11 mouse cellular contexts compared by ENCODE assay signal in the genomic region with DNA sequence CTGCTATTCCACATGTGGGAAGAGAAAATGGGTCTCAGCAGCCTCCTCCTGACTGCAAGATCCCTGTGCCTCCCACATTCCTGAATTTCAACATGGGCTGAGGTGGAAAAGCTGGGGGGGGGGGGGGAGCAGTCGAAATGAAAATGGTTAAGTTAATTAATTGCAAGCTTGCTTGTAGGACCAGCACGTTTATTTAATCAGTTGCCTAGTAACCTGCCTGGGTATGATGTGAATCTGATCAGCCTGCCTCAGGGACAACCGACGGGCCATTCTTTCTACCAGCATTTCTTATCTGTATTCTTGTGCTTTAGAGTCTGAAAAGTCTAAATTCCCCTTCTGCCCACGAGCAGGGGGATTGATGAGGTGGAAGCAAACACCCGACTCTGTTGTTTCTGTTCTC.
DNase-seq lines count a peak whose midpoint lies in the region; ATAC-seq lines count a peak whose summit lies in the region.
"Had no signal": no experiment of that assay in that cellular context is flagged by ENCODE, and none has a peak within 500 bp of the region (broad histone marks: within the 10 kb centered on the region; RNA-seq: fewer than 3 reads in every experiment).

No protein-coding gene starts in this region.

- H3K36me3 ChIP-seq in embryonic facial prominence, embryonic 10.5 days (replicated peaks): no peaks in the 10 kb centered on the region
- no peaks in the 10 kb centered on the region for H3K36me3 ChIP-seq in hindbrain, embryonic 16.5 days (ENCODE audit: control insufficient read depth, insufficient read depth, low read length)
- H3K36me3 ChIP-seq in midbrain, embryonic 11.5 days (ENCODE audit: control insufficient read depth, insufficient read depth, low read length): no peaks in the 10 kb centered on the region
- H3K36me3 ChIP-seq: liver, embryonic 15.5 days had no signal

- DNase-seq in embryo, embryonic 10 days (ENCODE audit: low spot score): peak; percentile 11
- DNase-seq in embryonic facial prominence, embryonic 10.5 days (ENCODE audit: low spot score): peak; percentile 57
- no peak for DNase-seq in midbrain, embryonic 11.5 days (ENCODE audit: low spot score, missing footprints)
- DNase-seq in gastrocnemius, postnatal 4 days (ENCODE audit: low spot score in 2 of 2): no peak
- no peak for DNase-seq in spleen, adult 12 weeks (ENCODE audit: low spot score)
- DNase-seq in ovary, adult 18-20 months (ENCODE audit: low spot score): no peak
- no peak for DNase-seq in cerebellum, adult 18-20 months
- DNase-seq: adrenal gland, postnatal 25 days; heart, adult 18-20 months had no signal

- no peak for ATAC-seq in hindbrain, embryonic 16.5 days
- peak; percentile 64 for ATAC-seq in midbrain, embryonic 11.5 days (ENCODE audit: low FRiP score)

- 11% methylated on average over 6 of the region's 6 CpGs for WGBS in embryonic facial prominence, embryonic 10.5 days
- WGBS in hindbrain, embryonic 16.5 days: 6% methylated on average over 6 of the region's 6 CpGs
- WGBS in midbrain, embryonic 11.5 days: 10% methylated on average over 6 of the region's 6 CpGs

- H3K4me2 ChIP-seq in hindbrain, embryonic 16.5 days (ENCODE audit: low read length): peak overlapping the region; percentile 5
- H3K4me2 ChIP-seq in midbrain, embryonic 11.5 days: no peak overlapping the region
- H3K4me2 ChIP-seq: liver, embryonic 15.5 days had no signal

- peak overlapping the region; percentile 23; the same call in 1 of the 2 replicates for H3K4me3 ChIP-seq in embryonic facial prominence, embryonic 10.5 days
- no peak overlapping the region for H3K4me3 ChIP-seq in hindbrain, embryonic 16.5 days (ENCODE audit: low read length)
- no peak overlapping the region for H3K4me3 ChIP-seq in midbrain, embryonic 11.5 days (ENCODE audit: low read depth, low read length)
- H3K4me3 ChIP-seq: liver, embryonic 15.5 days had no signal

- peaks cover 24% of the 10 kb centered on the region for H3K4me1 ChIP-seq in embryonic facial prominence, embryonic 10.5 days
- peaks cover 11% of the 10 kb centered on the region for H3K4me1 ChIP-seq in hindbrain, embryonic 16.5 days (ENCODE audit: control insufficient read depth, insufficient read depth, low read depth, low read length)
- no peaks in the 10 kb centered on the region; the same call in 1 of the 2 replicates for H3K4me1 ChIP-seq in midbrain, embryonic 11.5 days (ENCODE audit: control insufficient read depth, insufficient read depth, low read length)
- H3K4me1 ChIP-seq: liver, embryonic 15.5 days had no signal

- H3K9me3 ChIP-seq in embryonic facial prominence, embryonic 10.5 days: no peaks in the 10 kb centered on the region
- H3K9me3 ChIP-seq in hindbrain, embryonic 16.5 days (ENCODE audit: control insufficient read depth, low read length): no peaks in the 10 kb centered on the region
- no peaks in the 10 kb centered on the region for H3K9me3 ChIP-seq in midbrain, embryonic 11.5 days (ENCODE audit: control insufficient read depth, low read length)
- H3K9me3 ChIP-seq: liver, embryonic 15.5 days had no signal

- H3K27ac ChIP-seq in embryonic facial prominence, embryonic 10.5 days (replicated peaks): peak overlapping the region; percentile 74
- peak overlapping the region; percentile 23 for H3K27ac ChIP-seq in hindbrain, embryonic 16.5 days (ENCODE audit: low read depth, low read length)
- H3K27ac ChIP-seq in midbrain, embryonic 11.5 days (ENCODE audit: low read depth, low read length): no peak overlapping the region; the same call in 1 of the 2 replicates
- H3K27ac ChIP-seq: liver, embryonic 15.5 days had no signal

- no peak overlapping the region for H3K9ac ChIP-seq in hindbrain, embryonic 16.5 days (ENCODE audit: low read depth, low read length)
- no peak overlapping the region for H3K9ac ChIP-seq in midbrain, embryonic 11.5 days (ENCODE audit: low read length)
- H3K9ac ChIP-seq: liver, embryonic 15.5 days had no signal

- H3K27me3 ChIP-seq in embryonic facial prominence, embryonic 10.5 days (replicated peaks; ENCODE audit: low read depth, poor library complexity, severe bottlenecking): no peaks in the 10 kb centered on the region
- no peaks in the 10 kb centered on the region for H3K27me3 ChIP-seq in hindbrain, embryonic 16.5 days (replicated peaks; ENCODE audit: control insufficient read depth, insufficient read depth, low read length)
- H3K27me3 ChIP-seq in midbrain, embryonic 11.5 days (ENCODE audit: control insufficient read depth, insufficient read depth, low read length): no peaks in the 10 kb centered on the region
- H3K27me3 ChIP-seq: liver, embryonic 15.5 days had no signal

Comparison
In these comparisons a context has a peak if more than half of its experiments do, and no peak if none do; other contexts are left out.
1. DNase-seq: peak in embryo, embryonic 10 days (single experiment) and embryonic facial prominence, embryonic 10.5 days (single experiment); none in midbrain, embryonic 11.5 days (single experiment), gastrocnemius, postnatal 4 days (0 of 2), spleen, adult 12 weeks (single experiment), ovary, adult 18-20 months (single experiment) and cerebellum, adult 18-20 months (0 of 2).